ENCODE assay signal across 27 mouse cellular contexts in genomic region chr16:90204868-90205267, GRCm38 (mm10).
"Had no signal": no experiment of that assay in that cellular context is flagged by ENCODE, and none has a peak within 500 bp of the region (broad histone marks: within the 10 kb centered on the region; RNA-seq: fewer than 3 reads in every experiment).

No protein-coding gene starts in this region.

- H3K4me3 ChIP-seq: embryonic facial prominence, embryonic 10.5 days; embryonic facial prominence, embryonic 12.5 days; embryonic facial prominence, embryonic 13.5 days; embryonic facial prominence, embryonic 15.5 days; erythroblast, embryonic 14.5 days; forebrain, embryonic 10.5 days; forebrain, embryonic 12.5 days; forebrain, embryonic 13.5 days; forebrain, embryonic 15.5 days; gastrocnemius, adult 2 months; heart, adult 2 months had no signal

- H3K9ac ChIP-seq: embryonic facial prominence, embryonic 12.5 days; embryonic facial prominence, embryonic 13.5 days; embryonic facial prominence, embryonic 15.5 days; forebrain, embryonic 12.5 days; forebrain, embryonic 13.5 days; forebrain, embryonic 15.5 days; forebrain, postnatal 0 days had no signal

- H3K4me1 ChIP-seq: forebrain, embryonic 12.5 days; forebrain, embryonic 13.5 days; forebrain, embryonic 15.5 days had no signal

- H3K36me3 ChIP-seq: embryonic facial prominence, embryonic 10.5 days; embryonic facial prominence, embryonic 12.5 days; embryonic facial prominence, embryonic 13.5 days; embryonic facial prominence, embryonic 15.5 days; forebrain, embryonic 10.5 days; forebrain, embryonic 12.5 days; forebrain, embryonic 15.5 days had no signal

- H3K27me3 ChIP-seq: embryonic facial prominence, embryonic 12.5 days; embryonic facial prominence, embryonic 13.5 days; embryonic facial prominence, embryonic 15.5 days; forebrain, embryonic 12.5 days; forebrain, embryonic 13.5 days; forebrain, embryonic 15.5 days had no signal

- H3K4me2 ChIP-seq: embryonic facial prominence, embryonic 12.5 days; embryonic facial prominence, embryonic 13.5 days; embryonic facial prominence, embryonic 15.5 days; forebrain, embryonic 12.5 days; forebrain, embryonic 13.5 days; forebrain, embryonic 15.5 days had no signal

- H3K27ac ChIP-seq: embryonic facial prominence, embryonic 10.5 days; embryonic facial prominence, embryonic 12.5 days; embryonic facial prominence, embryonic 13.5 days; embryonic facial prominence, embryonic 15.5 days; forebrain, embryonic 10.5 days; forebrain, embryonic 12.5 days; forebrain, embryonic 13.5 days; forebrain, embryonic 15.5 days; gastrocnemius, adult 2 months; heart, adult 2 months had no signal

- H3K9me3 ChIP-seq: embryonic facial prominence, embryonic 10.5 days; embryonic facial prominence, embryonic 12.5 days; embryonic facial prominence, embryonic 13.5 days; embryonic facial prominence, embryonic 15.5 days; forebrain, embryonic 10.5 days; forebrain, embryonic 12.5 days; forebrain, embryonic 13.5 days; forebrain, embryonic 15.5 days had no signal

- DNase-seq: cerebellum, adult 8-10 months; cerebellum, adult 9-10 months; cerebellum, adult 9-11 months; cerebellum, postnatal 10 days; cerebellum, postnatal 14 days; cerebellum, postnatal 25 days; cerebellum, postnatal 36 days; embryo, embryonic 11 days; forebrain, postnatal 0 days; gastrocnemius, adult 2 months; gastrocnemius, postnatal 10 days; gastrocnemius, postnatal 14 days; gastrocnemius, postnatal 25 days; gastrocnemius, postnatal 36 days; heart, adult 18-20 months; heart, adult 2 months had no signal

- ATAC-seq: forebrain, embryonic 13.5 days; forebrain, embryonic 14.5 days; forebrain, embryonic 15.5 days; forebrain, embryonic 16.5 days; forebrain, postnatal 0 days had no signal
